Mouse (Mus musculus): Measurements from ENCODE around the gene Adcy1.

- TF ChIP-seq POLR2A (IDR thresholded peaks at IDR 0.05; ENCODE audit: insufficient read depth, low read depth, low read length), result no peak
- no peak for TF ChIP-seq CTCF (IDR thresholded peaks at IDR 0.05; ENCODE audit: insufficient read depth, low read depth, low read length)
Observed at GRCm38 (mm10) chr11:7161502-7162174, 98.3 kb downstream of the Adcy1 start.
